Mouse (Mus musculus) effector memory CD4-positive, alpha-beta T cell, adult 5 months (primary cell): ENCODE results near the gene Olfr573-ps1. TPM values are rescaled to one million over a fixed set of nuclear protein-coding genes. Genes with fewer than 3 reads are reported as not detected.

Experiments
- polyA plus RNA-seq: library from polyadenylated mRNA; unstranded; fragments of 100-300 nt; shearing (Covaris generic); gene quantifications from one replicate; pipeline ENCODE4 v1.2.1, GENCODE M21; 2017

Gene Olfr573-ps1
- polyA plus RNA-seq, result not detected

DNA sequence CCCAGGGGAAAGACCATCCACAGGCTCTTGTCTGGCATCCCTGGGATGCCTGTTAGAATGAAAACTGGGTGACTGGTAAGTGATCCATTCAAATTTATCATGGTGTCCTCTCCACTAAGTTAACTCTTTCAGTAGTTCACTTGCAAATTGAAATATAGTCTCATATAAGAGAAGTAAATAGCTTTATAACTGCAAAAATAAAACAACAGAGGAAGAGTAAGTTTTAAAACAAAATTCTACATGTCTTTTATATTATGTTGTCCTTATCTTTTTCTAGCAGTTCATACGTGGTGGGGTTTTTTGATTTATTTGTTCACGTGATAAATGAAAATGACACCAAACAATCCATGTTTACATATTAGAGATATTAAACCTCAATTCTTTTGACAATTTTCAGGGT lies at the start of gene Olfr573-ps1:
TSS of gene Olfr573-ps1 (minus strand) at position 101 of the 400 bp plus-strand sequence.

GRCm38 (mm10) chr7:102989224-102989623 lies 46.8 kb upstream of the Olfr573-ps1 start, which contains the start of gene Olfr578:
Gene Olfr578, minus strand, starts transcription at chr7:102989324.

GRCm38 (mm10) chr7:102975843-102976242 lies 33.5 kb upstream of the Olfr573-ps1 start, which contains the start of gene Olfr577:
Gene Olfr577, minus strand, starts transcription at chr7:102975943.

DNA sequence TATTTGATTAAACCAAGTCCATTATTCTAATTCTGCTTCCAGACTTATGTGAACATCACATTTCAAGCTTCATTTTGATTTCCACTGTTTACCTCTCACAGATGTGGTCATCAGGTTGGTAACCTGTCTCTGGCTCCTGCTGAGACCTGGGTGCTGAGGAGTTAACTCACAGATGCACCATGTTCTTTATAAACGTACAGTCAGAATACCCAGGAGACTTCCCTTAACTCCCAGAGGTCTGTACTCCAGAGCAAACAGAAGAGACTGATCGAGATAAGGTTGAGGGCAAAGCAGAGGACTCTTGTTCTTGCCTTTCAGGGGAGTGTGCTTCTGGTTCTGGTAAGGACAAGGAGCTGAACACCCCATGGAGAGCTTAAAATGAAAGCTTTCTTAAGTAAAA lies 20.0 kb upstream of the Olfr573-ps1 start, which contains the start of gene Olfr576:
TSS of gene Olfr576 (plus strand) at position 301 of the 400 bp plus-strand sequence.

DNA sequence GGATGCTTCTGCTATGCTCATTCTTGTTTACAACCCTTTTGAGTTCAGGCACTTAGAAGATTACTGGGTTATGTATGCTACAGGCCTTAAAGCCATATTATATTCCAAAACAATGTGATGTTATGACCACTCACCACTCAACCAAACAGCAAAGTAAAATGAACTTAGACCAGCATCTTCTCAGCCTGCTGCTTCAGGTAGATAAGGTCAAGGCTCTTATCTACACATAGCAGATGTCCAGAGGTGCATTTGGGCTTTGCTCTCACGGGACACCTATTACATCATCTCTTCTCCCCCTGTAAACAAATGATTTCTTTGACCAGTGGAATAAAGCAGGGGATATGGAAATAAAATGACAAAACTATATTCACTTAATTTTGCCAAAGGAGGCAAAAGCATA lies 16.2 kb upstream of the Olfr573-ps1 start, which contains the start of gene Olfr575:
TSS of gene Olfr575 (minus strand) at position 183 of the 400 bp plus-strand sequence.

DNA sequence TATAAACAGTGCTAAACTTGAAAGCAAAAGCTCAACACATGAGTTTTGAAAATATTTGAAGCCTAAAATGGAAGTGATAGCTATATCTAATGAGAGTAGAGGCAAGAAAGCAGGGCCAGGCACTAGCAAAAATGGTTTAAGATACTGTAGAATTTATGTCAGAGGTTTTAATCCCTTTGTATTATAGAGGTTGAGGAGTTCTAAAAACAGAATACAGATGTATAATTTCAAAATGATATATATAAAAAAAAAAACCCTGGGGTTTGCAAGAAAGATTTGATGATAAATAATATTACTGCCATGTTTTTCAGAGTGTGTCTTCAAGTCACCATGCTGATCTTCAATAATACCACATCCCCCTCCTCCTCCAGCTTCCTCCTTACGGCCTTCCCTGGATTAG lies 5.8 kb upstream of the Olfr573-ps1 start, which contains the start of gene Olfr574:
TSS of gene Olfr574 (plus strand) at position 301 of the 400 bp plus-strand sequence.

GRCm38 (mm10) chr7:102924109-102924508 lies 18.3 kb downstream of the Olfr573-ps1 start, which contains the start of gene Olfr572:
Gene Olfr572, plus strand, starts transcription at chr7:102924409.

GRCm38 (mm10) chr7:102917032-102917875 lies 25.1 kb downstream of the Olfr573-ps1 start, which contains the start of gene Olfr571:
Gene Olfr571, minus strand, starts transcription at chr7:102917536.

Other genes with a start within 250 kb of the Olfr573-ps1 start
- not detected for gene Olfr557, start 246.7 kb downstream of the Olfr573-ps1 start, polyA plus RNA-seq
- not detected for gene Olfr558, start 240.4 kb downstream of the Olfr573-ps1 start, polyA plus RNA-seq
- gene Olfr33, start 223.5 kb downstream of the Olfr573-ps1 start, polyA plus RNA-seq, result not detected
- gene Olfr559, start 215.1 kb downstream of the Olfr573-ps1 start, polyA plus RNA-seq, result not detected
- not detected for gene Olfr560, start 183.2 kb downstream of the Olfr573-ps1 start, polyA plus RNA-seq
- not detected for gene Olfr78, start 183.1 kb downstream of the Olfr573-ps1 start, polyA plus RNA-seq
- not detected for gene Olfr561, start 171.4 kb downstream of the Olfr573-ps1 start, polyA plus RNA-seq
- not detected for gene Olfr564, start 139.1 kb downstream of the Olfr573-ps1 start, polyA plus RNA-seq
- not detected for gene Olfr566, start 83.8 kb downstream of the Olfr573-ps1 start, polyA plus RNA-seq
- not detected for gene Olfr568, start 65.5 kb downstream of the Olfr573-ps1 start, polyA plus RNA-seq
- not detected for gene Olfr569, start 51.7 kb downstream of the Olfr573-ps1 start, polyA plus RNA-seq
- gene Olfr570, start 48.0 kb downstream of the Olfr573-ps1 start, polyA plus RNA-seq, result not detected
- gene Olfr571, start 25.0 kb downstream of the Olfr573-ps1 start, polyA plus RNA-seq, result not detected
- not detected for gene Olfr572, start 18.2 kb downstream of the Olfr573-ps1 start, polyA plus RNA-seq
- gene Olfr574, start 5.9 kb upstream of the Olfr573-ps1 start, polyA plus RNA-seq, result not detected
- gene Olfr575, start 16.2 kb upstream of the Olfr573-ps1 start, polyA plus RNA-seq, result not detected
- gene Olfr576, start 20.1 kb upstream of the Olfr573-ps1 start, polyA plus RNA-seq, result not detected
- gene Olfr577, start 33.4 kb upstream of the Olfr573-ps1 start, polyA plus RNA-seq, result not detected
- not detected for gene Olfr578, start 46.7 kb upstream of the Olfr573-ps1 start, polyA plus RNA-seq
- not detected for gene Olfr582, start 95.4 kb upstream of the Olfr573-ps1 start, polyA plus RNA-seq
- not detected for gene Olfr583, start 108.7 kb upstream of the Olfr573-ps1 start, polyA plus RNA-seq
- not detected for gene Olfr584, start 139.3 kb upstream of the Olfr573-ps1 start, polyA plus RNA-seq
- gene Olfr585, start 155.1 kb upstream of the Olfr573-ps1 start, polyA plus RNA-seq, result not detected
- not detected for gene Olfr586, start 183.1 kb upstream of the Olfr573-ps1 start, polyA plus RNA-seq
- gene Olfr588-ps1, start 198.3 kb upstream of the Olfr573-ps1 start, polyA plus RNA-seq, result not detected
- not detected for gene Olfr589, start 213.8 kb upstream of the Olfr573-ps1 start, polyA plus RNA-seq
- 0.11 TPM for gene Olfr591, start 235.8 kb upstream of the Olfr573-ps1 start, polyA plus RNA-seq
- gene Olfr592, start 242.2 kb upstream of the Olfr573-ps1 start, polyA plus RNA-seq, result 0.06 TPM